Mouse (Mus musculus) cerebellum, adult 11-12 months (tissue): ENCODE measurements around the gene Mdga2.

Experiments
- DNase-seq: peaks from one replicate; pipeline ENCODE4 v3.0.0; 2022

Gene Mdga2

GRCm38 (mm10) chr12:67222221-67223025 is at the start of gene Mdga2:
Gene Mdga2, minus strand, starts transcription at chr12:67222549.
- DNase-seq: peak; percentile 34

GRCm38 (mm10) chr12:67267409-67267808 is 45.1 kb upstream of the Mdga2 start:
- no peak for DNase-seq

- DNase-seq: no peak
These were observed 1.2 kb upstream of the Mdga2 start for GRCm38 (mm10) chr12:67223530-67223929.

GRCm38 (mm10) chr12:67221329-67222220 is 774 bp downstream of the Mdga2 start:
- peak; percentile 34 for DNase-seq

GRCm38 (mm10) chr12:67220641-67221231 is 1.6 kb downstream of the Mdga2 start:
- DNase-seq: peak; percentile 16

GRCm38 (mm10) chr12:67220041-67220440 is 2.3 kb downstream of the Mdga2 start:
- DNase-seq: no peak

GRCm38 (mm10) chr12:67219564-67219963 is 2.8 kb downstream of the Mdga2 start:
- DNase-seq: no peak

GRCm38 (mm10) chr12:67212801-67213200 is 9.5 kb downstream of the Mdga2 start:
- DNase-seq: no peak

- DNase-seq: peak; percentile 74
These were observed 44.2 kb downstream of the Mdga2 start for GRCm38 (mm10) chr12:67178155-67178554.

- DNase-seq: no peak
These were observed 65.6 kb downstream of the Mdga2 start for GRCm38 (mm10) chr12:67156569-67157237.

GRCm38 (mm10) chr12:67153077-67153476 is 69.3 kb downstream of the Mdga2 start:
- DNase-seq: no peak

- no peak for DNase-seq
These were observed 80.7 kb downstream of the Mdga2 start for GRCm38 (mm10) chr12:67141605-67142004.

- no peak for DNase-seq
These were observed 82.2 kb downstream of the Mdga2 start for GRCm38 (mm10) chr12:67140131-67140530.

- DNase-seq: no peak
These were observed 94.9 kb downstream of the Mdga2 start for GRCm38 (mm10) chr12:67127457-67127856.

GRCm38 (mm10) chr12:67123874-67124273 is 98.5 kb downstream of the Mdga2 start:
- DNase-seq: no peak

- no peak for DNase-seq
These were observed 103.5 kb downstream of the Mdga2 start for GRCm38 (mm10) chr12:67118652-67119515.

GRCm38 (mm10) chr12:67104171-67104570 is 118.2 kb downstream of the Mdga2 start:
- no peak for DNase-seq

- DNase-seq: no peak
These were observed 127.9 kb downstream of the Mdga2 start for GRCm38 (mm10) chr12:67094414-67094813.

- no peak for DNase-seq
These were observed 131.9 kb downstream of the Mdga2 start for GRCm38 (mm10) chr12:67090420-67090965.

- no peak for DNase-seq
These were observed 163.0 kb downstream of the Mdga2 start for GRCm38 (mm10) chr12:67059136-67060014.
